Mouse (Mus musculus): ENCODE measurements around the gene Shld1.

DNA sequence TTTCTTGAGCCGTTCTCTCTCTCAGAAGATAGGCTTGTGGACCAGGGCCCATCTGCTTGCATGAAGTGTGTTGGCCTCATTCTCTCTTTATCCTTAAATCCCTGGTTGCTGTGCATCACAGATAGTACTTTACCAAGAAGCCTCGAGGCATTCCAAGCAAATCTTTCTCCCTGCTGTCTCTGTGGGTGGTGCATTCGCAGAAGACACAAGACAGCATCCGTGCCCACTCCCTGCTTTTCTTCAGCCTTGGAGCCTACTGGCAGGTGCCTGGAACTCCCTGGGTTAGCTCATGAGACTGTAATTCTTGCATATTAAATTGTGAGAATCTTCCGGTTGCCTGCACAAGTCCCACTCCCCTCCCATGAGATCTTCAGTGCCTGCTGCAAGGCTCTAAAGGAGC is 71.2 kb downstream of the Shld1 start:
- TF ChIP-seq POLR2A (IDR thresholded peaks at IDR 0.05; ENCODE audit: borderline replicate concordance, insufficient read depth, low read length), result no peak
- TF ChIP-seq CTCF (IDR thresholded peaks at IDR 0.05; ENCODE audit: borderline replicate concordance, insufficient read depth, low read depth, low read length), result no peak

Measured in cerebellum, adult 2 months (tissue).